Mouse (Mus musculus) liver, postnatal 0 days (tissue): ENCODE data around the gene Snw1.
A peak's percentile ranks its signal among the peaks of the same experiment; 100 is the strongest.

ENCODE experiments used
- CTCF ChIP-seq: sonication (generic); IDR thresholded peaks from 2 replicates; pipeline ENCODE4 v1.5.1; 2016; ENCODE audit warnings: antibody characterized with exemption, low read depth
- EP300 ChIP-seq: IDR thresholded peaks from 2 replicates; pipeline ENCODE4 v1.6.1; 2016; ENCODE audit warnings: antibody characterized with exemption, low read depth, mild to moderate bottlenecking

- peak; percentile 93 for TF ChIP-seq CTCF
- no peak for TF ChIP-seq EP300
These were observed 58.8 kb downstream of the Snw1 start for GRCm38 (mm10) chr12:87413179-87413790.
